ENCODE assay signal across 33 mouse cellular contexts in genomic region chr1:106059516-106060277, GRCm38 (mm10).
DNase-seq lines count a peak whose midpoint lies in the region; ATAC-seq and TF ChIP-seq lines count a peak whose summit lies in the region.
"Had no signal": no experiment of that assay in that cellular context is flagged by ENCODE, and none has a peak within 500 bp of the region (broad histone marks: within the 10 kb centered on the region; RNA-seq: fewer than 3 reads in every experiment).

No protein-coding gene starts in this region.

- ATAC-seq in heart, embryonic 12.5 days (ENCODE audit: insufficient number of reproducible peaks, low FRiP score): no peak
- ATAC-seq in kidney, postnatal 0 days (replicated peaks; ENCODE audit: low FRiP score, low read depth): no peak
- ATAC-seq: CD4-positive, CD25-positive, alpha-beta regulatory T cell, adult 4 months; forebrain, embryonic 13.5 days; hindbrain, postnatal 0 days; Patski had no signal

- WGBS in heart, adult 2 months: 76% methylated on average over 4 of the region's 4 CpGs
- WGBS in heart, embryonic 12.5 days: 72% methylated on average over 4 of the region's 4 CpGs
- WGBS in kidney, postnatal 0 days: 69% methylated on average over 4 of the region's 4 CpGs

- H3K4me3 ChIP-seq in heart, adult 2 months: no peak overlapping the region
- H3K4me3 ChIP-seq in heart, embryonic 12.5 days: no peak overlapping the region
- no peak overlapping the region for H3K4me3 ChIP-seq in kidney, postnatal 0 days (replicated peaks; ENCODE audit: low read depth, low read length)
- H3K4me3 ChIP-seq in MEL (ENCODE audit: control insufficient read depth in 1 of 2, insufficient read depth in 1 of 2, low read depth in 2 of 2, low read length in 2 of 2): no peak overlapping the region
- H3K4me3 ChIP-seq: forebrain, embryonic 13.5 days; heart, embryonic 15.5 days; hindbrain, embryonic 12.5 days; left cerebral cortex, adult 2 months; liver, embryonic 13.5 days; megakaryocyte, embryonic 14.5 days; midbrain, embryonic 12.5 days; neural tube, embryonic 15.5 days; stomach, embryonic 15.5 days had no signal

- TF ChIP-seq RAD21 in MEL (IDR thresholded peaks at IDR 0.05; ENCODE audit: low read depth, low read length): peak; percentile 24

- no peak overlapping the region for H3K27ac ChIP-seq in heart, adult 2 months
- H3K27ac ChIP-seq in heart, embryonic 12.5 days (ENCODE audit: poor library complexity, severe bottlenecking): no peak overlapping the region
- H3K27ac ChIP-seq in kidney, postnatal 0 days: no peak overlapping the region
- H3K27ac ChIP-seq in MEL (ENCODE audit: control insufficient read depth, low read depth, low read length): no peak overlapping the region
- H3K27ac ChIP-seq: forebrain, embryonic 13.5 days; heart, embryonic 15.5 days; hindbrain, postnatal 0 days; left cerebral cortex, adult 2 months; liver, embryonic 13.5 days; midbrain, embryonic 12.5 days; neural tube, embryonic 15.5 days; stomach, embryonic 15.5 days had no signal

- intact Hi-C loops in heart, adult 2 months (cut with DNase I): no loop called here
- intact Hi-C loops in left cerebral cortex, postnatal 4 days (cut with DNase I): no loop called here

- H3K79me2 ChIP-seq in heart, adult 2 months (replicated peaks; ENCODE audit: control insufficient read depth, insufficient read depth, low read length): no peaks in the 10 kb centered on the region
- no peaks in the 10 kb centered on the region for H3K79me2 ChIP-seq in MEL (ENCODE audit: control insufficient read depth, insufficient read depth, low read length, poor library complexity)

- H3K4me2 ChIP-seq in heart, embryonic 12.5 days: no peak overlapping the region
- no peak overlapping the region for H3K4me2 ChIP-seq in kidney, postnatal 0 days (ENCODE audit: low read length)
- H3K4me2 ChIP-seq: forebrain, embryonic 13.5 days; heart, embryonic 15.5 days; hindbrain, embryonic 12.5 days; liver, embryonic 13.5 days; midbrain, embryonic 12.5 days; neural tube, embryonic 15.5 days; stomach, embryonic 15.5 days had no signal

- no peaks in the 10 kb centered on the region for H3K27me3 ChIP-seq in heart, adult 2 months (ENCODE audit: control insufficient read depth, insufficient read depth, low read length)
- no peaks in the 10 kb centered on the region for H3K27me3 ChIP-seq in heart, embryonic 12.5 days (replicated peaks)
- H3K27me3 ChIP-seq in kidney, postnatal 0 days (ENCODE audit: insufficient read depth, low read length): no peaks in the 10 kb centered on the region
- H3K27me3 ChIP-seq in MEL (ENCODE audit: control insufficient read depth in 1 of 2, insufficient read depth in 2 of 2, low read length in 2 of 2): no peaks in the 10 kb centered on the region
- H3K27me3 ChIP-seq: forebrain, embryonic 13.5 days; heart, embryonic 15.5 days; hindbrain, embryonic 12.5 days; liver, embryonic 13.5 days; midbrain, embryonic 12.5 days; neural tube, embryonic 15.5 days; Patski; stomach, embryonic 15.5 days had no signal

- peaks cover 2% of the 10 kb centered on the region for H3K36me3 ChIP-seq in heart, adult 2 months (ENCODE audit: control insufficient read depth, insufficient read depth, low read length)
- H3K36me3 ChIP-seq in heart, embryonic 12.5 days: no peaks in the 10 kb centered on the region
- H3K36me3 ChIP-seq in kidney, postnatal 0 days (ENCODE audit: insufficient read depth, low read length): no peaks in the 10 kb centered on the region
- no peaks in the 10 kb centered on the region; a peak in 1 of 4 replicates for H3K36me3 ChIP-seq in MEL (ENCODE audit: control insufficient read depth in 1 of 2, insufficient read depth in 2 of 2, low read length in 2 of 2)
- H3K36me3 ChIP-seq: heart, embryonic 15.5 days; hindbrain, embryonic 12.5 days; liver, embryonic 13.5 days; midbrain, embryonic 12.5 days; neural tube, embryonic 15.5 days; stomach, embryonic 15.5 days had no signal

- no peak for TF ChIP-seq POLR2A in heart, adult 2 months (IDR thresholded peaks at IDR 0.05; ENCODE audit: insufficient read depth, low read depth, low read length)
- no peak for TF ChIP-seq POLR2A in MEL (IDR thresholded peaks at IDR 0.05; ENCODE audit: control insufficient read depth in 1 of 2, insufficient read depth in 1 of 2, low read depth in 1 of 2, low read length in 2 of 2, poor library complexity in 1 of 2)

- 0 out of 2 replicates have a peak, but pooled peaks have one; percentile 25 for TF ChIP-seq CTCF in heart, adult 2 months (IDR thresholded peaks at IDR 0.05)
- TF ChIP-seq CTCF in kidney, postnatal 0 days (IDR thresholded peaks at IDR 0.05; ENCODE audit: low read depth): 0 out of 2 replicates have a peak, but pooled peaks have one; percentile 5
- peak in 1 of 3 experiments; percentile 19; a peak in 1 of 6 replicates for TF ChIP-seq CTCF in MEL (IDR thresholded peaks at IDR 0.05 in 2 of 3, conservative IDR thresholded peaks at IDR 0.05 in 1 of 3; ENCODE audit: control insufficient read depth in 1 of 3, insufficient read depth in 1 of 3, low read depth in 2 of 3, low read length in 3 of 3, poor library complexity in 1 of 3, severe bottlenecking in 1 of 3)

- no peak overlapping the region for H3K9ac ChIP-seq in heart, adult 2 months (ENCODE audit: low read depth, low read length)
- H3K9ac ChIP-seq in heart, embryonic 12.5 days: no peak overlapping the region
- H3K9ac ChIP-seq in kidney, postnatal 0 days (ENCODE audit: low read depth, low read length): no peak overlapping the region
- H3K9ac ChIP-seq in MEL (ENCODE audit: control insufficient read depth, low read depth, low read length, poor library complexity, severe bottlenecking): no peak overlapping the region
- H3K9ac ChIP-seq: forebrain, embryonic 13.5 days; heart, embryonic 15.5 days; hindbrain, embryonic 12.5 days; liver, embryonic 13.5 days; midbrain, embryonic 12.5 days; neural tube, embryonic 15.5 days; stomach, embryonic 15.5 days had no signal

- H3K4me1 ChIP-seq in heart, adult 2 months (ENCODE audit: control insufficient read depth, insufficient read depth, low read length): peaks cover 9% of the 10 kb centered on the region
- H3K4me1 ChIP-seq in heart, embryonic 12.5 days (replicated peaks): peaks cover 12% of the 10 kb centered on the region
- no peaks in the 10 kb centered on the region for H3K4me1 ChIP-seq in kidney, postnatal 0 days (replicated peaks; ENCODE audit: insufficient read depth, low read length)
- H3K4me1 ChIP-seq in MEL (ENCODE audit: control insufficient read depth in 1 of 2, insufficient read depth in 2 of 2, low read length in 2 of 2): peaks cover 0 to 6% of the 10 kb centered on the region in 2 experiments; a peak in 1 of 4 replicates
- H3K4me1 ChIP-seq: liver, embryonic 13.5 days; neural tube, embryonic 15.5 days; stomach, embryonic 15.5 days had no signal

- no peak for TF ChIP-seq EP300 in heart, adult 2 months (IDR thresholded peaks at IDR 0.05; ENCODE audit: insufficient read depth, low read depth, low read length)
- no peak for TF ChIP-seq EP300 in MEL (IDR thresholded peaks at IDR 0.05; ENCODE audit: low read depth in 1 of 2, low read length in 2 of 2)

- H3K9me3 ChIP-seq in heart, embryonic 12.5 days (replicated peaks): no peaks in the 10 kb centered on the region
- H3K9me3 ChIP-seq in kidney, postnatal 0 days (replicated peaks; ENCODE audit: low read length): no peaks in the 10 kb centered on the region
- no peaks in the 10 kb centered on the region for H3K9me3 ChIP-seq in MEL (replicated peaks; ENCODE audit: insufficient read depth, low read length)
- H3K9me3 ChIP-seq: forebrain, embryonic 13.5 days; heart, embryonic 15.5 days; hindbrain, embryonic 12.5 days; liver, embryonic 13.5 days; megakaryocyte, embryonic 14.5 days; midbrain, embryonic 12.5 days; neural tube, embryonic 15.5 days; stomach, embryonic 15.5 days had no signal

- no peak for DNase-seq in heart, adult 2 months
- no peak for DNase-seq in kidney, postnatal 0 days (ENCODE audit: low spot score)
- no peak for DNase-seq in kidney, postnatal 10 days
- DNase-seq in 3T3-L1 (ENCODE audit: low read depth, low spot score) (peak; percentile 39), MEL (ENCODE audit: low read depth, low spot score) (peak; percentile 21)
- DNase-seq in left cerebral cortex, postnatal 4 days: no peak
- no peak for DNase-seq in thymus, adult 18-20 months
- DNase-seq: adrenal gland, postnatal 14 days; cerebellum, adult 11 months; cerebellum, adult 9-10 months; cerebellum, postnatal 36 days; gastrocnemius, postnatal 25 days; heart, adult 18-20 months; heart, postnatal 36 days; kidney, adult 2 months; kidney, postnatal 14 days; liver, embryonic 13.5 days; lung, adult 2 months; right cerebral cortex, postnatal 25 days; thymus, adult 2 months; thymus, postnatal 36 days had no signal

TF ChIP-seq in MEL, 35 proteins besides CTCF, POLR2A, EP300 and RAD21:
- no peak for TF ChIP-seq POLR2AphosphoS2 (IDR thresholded peaks at IDR 0.05; ENCODE audit: low read length)
- peak; percentile 23; the same call in 1 of the 2 replicates for TF ChIP-seq SMC3 (IDR thresholded peaks at IDR 0.05; ENCODE audit: low read depth, low read length)

Comparison
In these comparisons a context has a peak if more than half of its experiments do, and no peak if none do; other contexts are left out.
1. DNase-seq: peak in 3T3-L1 (single experiment) and MEL (single experiment); none in heart, adult 2 months (0 of 2), kidney, postnatal 0 days (single experiment), kidney, postnatal 10 days (single experiment), left cerebral cortex, postnatal 4 days (single experiment) and thymus, adult 18-20 months (0 of 2).